In the genomic region with DNA sequence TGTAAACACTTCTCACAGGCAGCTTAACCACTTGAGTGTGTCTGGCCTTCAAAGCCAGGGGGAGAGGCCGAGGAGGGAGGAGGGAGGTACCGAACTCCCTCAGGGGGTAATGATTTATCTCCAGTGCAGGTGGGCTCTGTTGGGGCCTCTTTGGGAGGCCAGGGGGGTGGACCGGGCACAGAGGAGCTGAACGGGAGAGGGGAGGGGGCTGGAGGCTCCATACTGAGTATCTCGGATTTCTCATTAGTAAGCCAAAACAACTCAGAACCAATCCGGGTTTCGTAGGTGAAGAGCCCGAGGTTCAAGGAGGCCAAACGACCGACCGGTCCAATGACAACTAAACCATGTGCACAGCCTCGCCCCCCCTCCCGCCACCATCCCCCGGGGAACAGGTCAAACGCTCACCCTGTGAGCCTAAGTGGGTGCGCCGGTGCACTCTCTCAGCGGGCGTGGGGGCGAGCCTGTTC, we compare ENCODE assay signal across 7 mouse cellular contexts. TPM values are rescaled to one million over a fixed set of nuclear protein-coding genes. Genes with fewer than 3 reads are reported as not detected.
DNase-seq lines count a peak whose midpoint lies in the region; ATAC-seq lines count a peak whose summit lies in the region.

No protein-coding gene starts in this region.

- 6% methylated on average over 20 of the region's 20 CpGs for WGBS in lung, embryonic 15.5 days
- WGBS in embryonic facial prominence, embryonic 15.5 days: 3% methylated on average over 20 of the region's 20 CpGs
- 1% methylated on average over 20 of the region's 20 CpGs for WGBS in limb, embryonic 11.5 days
- WGBS in neural tube, embryonic 15.5 days: 3% methylated on average over 20 of the region's 20 CpGs

- H3K27ac ChIP-seq in lung, embryonic 15.5 days: no peak overlapping the region
- H3K27ac ChIP-seq in embryonic facial prominence, embryonic 15.5 days (replicated peaks): no peak overlapping the region
- no peak overlapping the region for H3K27ac ChIP-seq in limb, embryonic 11.5 days (replicated peaks; ENCODE audit: low read depth, low read length)
- no peak overlapping the region for H3K27ac ChIP-seq in neural tube, embryonic 15.5 days (replicated peaks)

- H3K36me3 ChIP-seq in lung, embryonic 15.5 days: no peaks in the 10 kb centered on the region
- H3K36me3 ChIP-seq in embryonic facial prominence, embryonic 15.5 days: no peaks in the 10 kb centered on the region
- no peaks in the 10 kb centered on the region for H3K36me3 ChIP-seq in limb, embryonic 11.5 days (ENCODE audit: control insufficient read depth, insufficient read depth, low read length)
- H3K36me3 ChIP-seq in neural tube, embryonic 15.5 days: no peaks in the 10 kb centered on the region

- 0 out of 2 replicates have a peak overlapping the region, but pooled peaks have one; percentile 3 for H3K9ac ChIP-seq in lung, embryonic 15.5 days
- H3K9ac ChIP-seq in embryonic facial prominence, embryonic 15.5 days: 0 out of 2 replicates have a peak overlapping the region, but pooled peaks have one; percentile 4
- peak overlapping the region; percentile 30; the same call in 1 of the 2 replicates for H3K9ac ChIP-seq in limb, embryonic 11.5 days (ENCODE audit: low read length)
- no peak overlapping the region for H3K9ac ChIP-seq in neural tube, embryonic 15.5 days (replicated peaks)

- no peak for ATAC-seq in lung, embryonic 15.5 days (ENCODE audit: borderline replicate concordance, extremely low read depth, low FRiP score, low TSS enrichment)
- no peak for ATAC-seq in embryonic facial prominence, embryonic 15.5 days (ENCODE audit: insufficient number of reproducible peaks, low FRiP score, low TSS enrichment, low read depth)
- peak; percentile 33; the same call in 1 of the 2 replicates for ATAC-seq in limb, embryonic 11.5 days (ENCODE audit: insufficient number of reproducible peaks, low FRiP score, low TSS enrichment, low read depth)
- ATAC-seq in neural tube, embryonic 15.5 days (ENCODE audit: low FRiP score): no peak

- H3K4me2 ChIP-seq in lung, embryonic 15.5 days: peak overlapping the region; percentile 45
- peak overlapping the region; percentile 31 for H3K4me2 ChIP-seq in embryonic facial prominence, embryonic 15.5 days (replicated peaks)
- peak overlapping the region; percentile 37 for H3K4me2 ChIP-seq in limb, embryonic 11.5 days (ENCODE audit: low read depth, severe bottlenecking)
- peak overlapping the region; percentile 23; the same call in 1 of the 2 replicates for H3K4me2 ChIP-seq in neural tube, embryonic 15.5 days

- H3K27me3 ChIP-seq in lung, embryonic 15.5 days: peaks cover 64% of the 10 kb centered on the region
- H3K27me3 ChIP-seq in embryonic facial prominence, embryonic 15.5 days: peaks cover 66% of the 10 kb centered on the region
- peaks cover 69% of the 10 kb centered on the region for H3K27me3 ChIP-seq in limb, embryonic 11.5 days (ENCODE audit: control insufficient read depth, insufficient read depth, low read length)
- peaks cover 70% of the 10 kb centered on the region for H3K27me3 ChIP-seq in neural tube, embryonic 15.5 days (replicated peaks)

- no peak for DNase-seq in lung, postnatal 4 days
- DNase-seq in limb, embryonic 11.5 days (ENCODE audit: low spot score): peak; percentile 69
- DNase-seq in spleen, adult 18-20 months: no peak
- DNase-seq in c-Kit-positive CD71-positive TER-119-positive erythroid progenitor cells, embryonic 14.5 days (ENCODE audit: low spot score): no peak

- H3K4me3 ChIP-seq in lung, embryonic 15.5 days: no peak overlapping the region
- H3K4me3 ChIP-seq in embryonic facial prominence, embryonic 15.5 days (replicated peaks): no peak overlapping the region
- peak overlapping the region; percentile 3; the same call in 1 of the 2 replicates for H3K4me3 ChIP-seq in limb, embryonic 11.5 days (ENCODE audit: low read depth, low read length)
- no peak overlapping the region for H3K4me3 ChIP-seq in neural tube, embryonic 15.5 days (replicated peaks)

- H3K9me3 ChIP-seq in lung, embryonic 15.5 days: no peaks in the 10 kb centered on the region
- no peaks in the 10 kb centered on the region for H3K9me3 ChIP-seq in embryonic facial prominence, embryonic 15.5 days (replicated peaks)
- H3K9me3 ChIP-seq in limb, embryonic 11.5 days (ENCODE audit: control insufficient read depth, low read length): no peaks in the 10 kb centered on the region
- no peaks in the 10 kb centered on the region for H3K9me3 ChIP-seq in neural tube, embryonic 15.5 days (replicated peaks)

- H3K4me1 ChIP-seq in lung, embryonic 15.5 days: peaks cover 51% of the 10 kb centered on the region
- H3K4me1 ChIP-seq in embryonic facial prominence, embryonic 15.5 days: peaks cover 47% of the 10 kb centered on the region
- H3K4me1 ChIP-seq in limb, embryonic 11.5 days (ENCODE audit: control insufficient read depth, insufficient read depth, low read length): peaks cover 18% of the 10 kb centered on the region
- peaks cover 44% of the 10 kb centered on the region for H3K4me1 ChIP-seq in neural tube, embryonic 15.5 days

RNA-seq across cellular contexts. Expression of gene Rspo1, which starts 3.6 kb away (rescaled TPM):
- 7.4 and 9.5 TPM in 2 replicates for polyA plus RNA-seq in lung, embryonic 15.5 days (2015; fragmentation: Nextera tagmentation; extraction: Ambion mirVana)
- polyA plus RNA-seq in embryonic facial prominence, embryonic 15.5 days (2015; fragmentation: Nextera tagmentation; extraction: Ambion mirVana): 21.7 and 23.5 TPM in 2 replicates
- polyA plus RNA-seq in limb, embryonic 11.5 days (2014; fragmentation: Nextera tagmentation; extraction: Ambion mirVana): 3.1 and 5.1 TPM in 2 replicates
- polyA plus RNA-seq in neural tube, embryonic 15.5 days (2015; fragmentation: Nextera tagmentation; extraction: Ambion mirVana): 1.2 and 2.8 TPM in 2 replicates

RNA-seq across cellular contexts. Expression of gene Gnl2, which starts 26.6 kb away (rescaled TPM):
- polyA plus RNA-seq in lung, embryonic 15.5 days (2015; fragmentation: Nextera tagmentation; extraction: Ambion mirVana): 70.9 and 78.3 TPM in 2 replicates
- 85.9 and 102 TPM in 2 replicates for polyA plus RNA-seq in embryonic facial prominence, embryonic 15.5 days (2015; fragmentation: Nextera tagmentation; extraction: Ambion mirVana)
- polyA plus RNA-seq in limb, embryonic 11.5 days (2014; fragmentation: Nextera tagmentation; extraction: Ambion mirVana): 85.8 and 91.5 TPM in 2 replicates
- polyA plus RNA-seq in neural tube, embryonic 15.5 days (2015; fragmentation: Nextera tagmentation; extraction: Ambion mirVana): 88.6 and 91.7 TPM in 2 replicates

RNA-seq across cellular contexts. Expression of gene Cdca8, which starts 50.7 kb away (rescaled TPM):
- 154 and 166 TPM in 2 replicates for polyA plus RNA-seq in lung, embryonic 15.5 days (2015; fragmentation: Nextera tagmentation; extraction: Ambion mirVana)
- 100.0 and 102 TPM in 2 replicates for polyA plus RNA-seq in embryonic facial prominence, embryonic 15.5 days (2015; fragmentation: Nextera tagmentation; extraction: Ambion mirVana)
- polyA plus RNA-seq in limb, embryonic 11.5 days (2014; fragmentation: Nextera tagmentation; extraction: Ambion mirVana): 210 and 223 TPM in 2 replicates
- 22.1 and 51.7 TPM in 2 replicates for polyA plus RNA-seq in neural tube, embryonic 15.5 days (2015; fragmentation: Nextera tagmentation; extraction: Ambion mirVana)

RNA-seq across cellular contexts. Expression of gene 9930104L06Rik, which starts 53.0 kb away (rescaled TPM):
- 11.9 and 13.1 TPM in 2 replicates for polyA plus RNA-seq in lung, embryonic 15.5 days (2015; fragmentation: Nextera tagmentation; extraction: Ambion mirVana)
- 12.4 and 16.7 TPM in 2 replicates for polyA plus RNA-seq in embryonic facial prominence, embryonic 15.5 days (2015; fragmentation: Nextera tagmentation; extraction: Ambion mirVana)
- polyA plus RNA-seq in limb, embryonic 11.5 days (2014; fragmentation: Nextera tagmentation; extraction: Ambion mirVana): 4.9 and 5.1 TPM in 2 replicates
- polyA plus RNA-seq in neural tube, embryonic 15.5 days (2015; fragmentation: Nextera tagmentation; extraction: Ambion mirVana): 14.2 and 15.2 TPM in 2 replicates
